Mouse (Mus musculus): ENCODE results near the gene Fbxo42.

- no peak for TF ChIP-seq POLR2A (IDR thresholded peaks at IDR 0.05; ENCODE audit: low read depth, low read length)
- no peak for TF ChIP-seq CTCF (IDR thresholded peaks at IDR 0.05; ENCODE audit: borderline replicate concordance, insufficient read depth, low read length)
Observed at GRCm38 (mm10) chr4:141134751-141135530, 12.8 kb upstream of the Fbxo42 start.
